Mouse (Mus musculus): ENCODE measurements around the gene Lilrb4a.
"Not testable (repeated sequence)": the region's sequence is repeated elsewhere in the genome, so short reads cannot be mapped to it uniquely, and the experiment has no call there.

Gene Lilrb4a

DNA sequence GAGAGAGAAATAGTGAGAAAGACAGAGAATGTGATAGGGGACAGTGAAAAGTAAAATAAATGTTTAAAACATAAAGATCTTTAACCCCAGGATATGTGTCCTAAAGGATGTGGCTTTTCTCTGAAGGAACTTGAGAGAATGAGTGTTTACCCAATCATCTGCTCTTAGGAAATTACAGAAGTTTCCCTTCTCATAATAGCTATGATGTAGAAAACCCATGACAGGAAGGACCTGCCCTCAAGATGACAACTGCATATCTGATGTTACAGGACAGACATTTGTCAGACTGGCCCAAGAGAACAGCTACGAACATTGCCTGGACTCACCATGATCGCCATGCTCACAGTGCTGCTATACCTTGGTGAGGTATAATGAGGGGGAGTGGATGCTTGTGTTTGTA lies at the start of gene Lilrb4a:
Lilrb4a (plus strand) TSS at position 266 of the 400 bp plus-strand sequence.
- not testable (repeated sequence) for DNase-seq

DNA sequence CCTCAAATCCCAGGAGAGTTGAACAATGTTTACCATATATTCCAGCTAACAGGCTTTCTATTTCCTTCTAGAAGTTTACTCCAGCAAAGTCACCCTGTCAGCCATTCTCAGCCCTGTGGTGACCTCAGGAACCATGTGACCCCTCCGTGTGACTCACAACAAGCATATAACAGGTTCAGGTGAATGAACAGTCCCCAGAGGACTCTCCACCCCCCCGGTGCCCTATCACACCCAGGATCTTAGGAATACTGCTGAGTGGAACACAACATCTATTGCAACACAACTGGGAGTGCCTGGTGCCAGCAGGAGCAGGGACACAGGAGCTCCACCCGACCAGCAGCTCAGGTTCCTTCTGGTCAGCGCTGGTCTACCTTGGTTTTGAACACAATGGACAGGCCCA lies 39.1 kb upstream of the Lilrb4a start:
- no peak for DNase-seq

DNA sequence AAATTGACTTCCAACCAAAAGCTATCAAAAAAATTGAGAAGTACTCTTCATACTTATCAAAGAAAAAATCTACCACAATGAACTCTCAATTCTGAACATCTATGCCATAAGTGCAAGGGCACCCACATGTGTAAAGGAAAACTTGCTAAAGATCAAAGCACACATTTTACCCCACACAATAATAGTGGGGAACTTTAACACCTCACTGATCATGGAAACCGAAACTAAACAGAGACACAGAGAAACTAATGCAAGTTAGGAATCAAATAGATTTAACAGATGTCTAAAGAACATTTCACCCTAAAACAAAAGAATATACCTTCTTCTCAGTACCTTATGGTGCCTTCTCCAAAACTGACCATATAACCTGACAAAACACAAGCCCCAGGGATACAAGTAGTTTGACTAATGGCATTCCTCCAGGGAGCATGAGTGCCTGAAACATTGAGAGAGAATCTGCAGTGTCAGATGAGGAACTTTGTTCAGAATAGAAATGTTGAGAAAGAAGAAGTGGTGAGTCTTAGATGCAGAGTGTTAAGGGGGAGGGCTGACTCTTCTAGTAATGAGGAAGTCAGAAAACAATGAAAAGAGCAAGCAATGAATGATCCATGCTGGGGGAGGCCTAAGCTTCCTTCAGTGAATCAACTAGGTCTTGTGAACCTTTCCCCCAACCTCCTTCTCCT lies 37.0 kb upstream of the Lilrb4a start:
- no peak for DNase-seq

DNA sequence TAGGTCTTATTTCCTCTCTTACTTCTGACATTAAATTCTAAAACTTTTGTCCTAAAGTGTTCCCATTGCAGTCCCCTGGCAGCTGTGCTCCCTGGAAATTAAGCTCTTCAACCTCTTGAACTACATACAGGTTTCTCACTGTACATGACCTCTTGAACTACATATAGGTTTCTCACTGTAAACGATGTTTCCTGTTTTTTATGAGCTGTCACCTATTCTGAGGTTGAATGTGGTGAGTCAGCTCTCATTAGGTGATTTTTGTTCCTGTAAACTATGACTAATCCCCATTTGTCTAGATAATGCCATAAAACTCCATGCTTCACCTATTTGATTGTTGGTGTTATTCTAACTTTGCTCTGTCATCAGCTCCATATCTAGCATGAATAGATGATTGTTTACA lies 36.4 kb upstream of the Lilrb4a start:
- DNase-seq: no peak

DNA sequence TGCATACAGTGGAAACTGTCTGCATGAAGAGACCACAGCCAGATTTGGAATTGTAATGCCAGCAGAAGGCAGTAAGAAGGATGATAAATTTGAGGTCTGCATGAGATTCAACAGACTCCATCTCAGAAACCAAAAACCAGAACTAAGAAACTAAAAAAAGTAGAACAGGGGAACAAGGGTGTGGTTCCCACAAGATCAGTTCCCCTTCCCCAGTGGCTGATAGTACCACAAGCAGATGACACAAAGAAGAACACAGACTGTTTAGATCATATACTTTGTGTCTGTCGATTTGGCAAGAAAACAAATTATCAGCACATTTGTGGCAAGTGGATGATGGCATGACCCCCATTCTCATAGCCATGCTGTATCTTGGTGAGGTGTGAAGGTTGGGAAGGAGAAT lies 35.0 kb upstream of the Lilrb4a start:
- DNase-seq: no peak

DNA sequence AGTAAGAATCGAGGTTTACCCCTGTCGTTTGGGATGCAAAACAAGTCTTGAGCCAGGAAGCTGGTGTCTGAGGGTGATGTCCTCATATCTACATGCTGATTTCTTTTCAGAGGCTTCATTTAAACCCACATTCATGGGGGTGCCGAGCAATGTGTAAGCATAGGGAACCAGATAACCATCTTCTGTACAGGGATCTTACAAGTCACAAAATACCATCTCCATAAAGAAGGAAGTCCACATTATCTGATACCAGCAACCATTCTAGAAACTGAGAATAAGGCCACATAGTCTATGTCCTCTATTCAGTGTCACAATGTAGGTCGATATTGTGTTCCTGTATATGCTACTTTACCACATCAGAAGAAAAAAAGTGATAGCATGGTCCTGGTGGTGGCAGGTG lies 34.4 kb upstream of the Lilrb4a start:
- DNase-seq: no peak

DNA sequence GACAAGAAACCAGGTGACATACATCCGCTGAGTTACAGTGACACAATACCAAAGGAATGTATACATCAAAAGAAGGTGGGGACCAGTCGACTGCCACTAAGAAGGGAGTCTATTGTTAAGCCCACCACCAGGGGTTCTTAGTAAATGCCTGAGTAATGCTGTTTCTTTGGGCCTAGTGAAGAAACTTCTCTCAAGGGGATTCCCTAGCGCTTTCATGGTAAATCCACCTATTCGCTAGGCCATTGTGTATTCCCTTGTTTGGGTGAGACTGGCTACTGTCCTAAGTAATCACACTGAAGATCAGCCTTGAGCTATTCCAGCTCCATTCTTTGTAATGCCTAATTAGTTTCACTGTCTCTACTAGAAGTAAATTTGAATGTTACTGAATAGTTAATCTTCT lies 27.0 kb upstream of the Lilrb4a start:
- DNase-seq: not testable (repeated sequence)

DNA sequence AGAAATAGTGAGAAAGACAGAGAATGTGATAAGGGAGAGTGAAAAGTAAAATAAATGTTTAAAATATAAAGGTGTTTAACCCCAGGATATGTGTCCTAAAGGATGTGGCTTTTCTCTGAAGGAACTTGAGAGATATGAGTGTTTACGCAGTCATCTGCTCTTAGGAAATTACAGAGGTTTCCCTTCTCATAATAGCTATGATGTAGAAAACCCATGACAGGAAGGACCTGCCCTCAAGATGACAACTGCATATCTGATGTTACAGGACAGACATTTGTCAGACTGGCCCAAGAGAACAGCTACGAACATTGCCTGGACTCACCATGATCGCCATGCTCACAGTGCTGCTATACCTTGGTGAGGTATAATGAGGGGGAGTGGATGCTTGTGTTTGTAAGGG lies 10.4 kb upstream of the Lilrb4a start, which contains the start of the genes Gm49339 and Lilr4b:
Gm49339 (plus strand) TSS at position 216 of the 400 bp plus-strand sequence.
Lilr4b (plus strand) TSS at position 236 of the 400 bp plus-strand sequence.
- DNase-seq: not testable (repeated sequence)

DNA sequence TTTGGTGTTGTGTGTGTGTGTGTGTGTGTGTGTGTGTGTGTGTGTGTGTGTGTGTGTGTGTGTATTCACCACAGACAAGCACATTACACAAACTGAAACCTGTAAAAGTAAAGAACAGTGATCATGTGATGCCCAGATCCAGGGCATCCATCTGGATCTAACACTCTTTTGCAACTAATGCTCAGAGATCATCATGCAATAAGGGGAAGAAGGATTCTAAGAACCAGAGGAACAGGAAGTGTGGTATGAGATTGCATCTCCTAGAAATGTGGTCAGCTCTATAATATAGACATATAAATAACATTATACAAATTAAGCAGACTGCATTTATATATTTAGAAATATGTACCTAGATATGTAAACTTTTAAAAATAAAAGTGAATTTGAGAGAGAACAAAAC lies 29.3 kb downstream of the Lilrb4a start:
- no peak for DNase-seq

DNA sequence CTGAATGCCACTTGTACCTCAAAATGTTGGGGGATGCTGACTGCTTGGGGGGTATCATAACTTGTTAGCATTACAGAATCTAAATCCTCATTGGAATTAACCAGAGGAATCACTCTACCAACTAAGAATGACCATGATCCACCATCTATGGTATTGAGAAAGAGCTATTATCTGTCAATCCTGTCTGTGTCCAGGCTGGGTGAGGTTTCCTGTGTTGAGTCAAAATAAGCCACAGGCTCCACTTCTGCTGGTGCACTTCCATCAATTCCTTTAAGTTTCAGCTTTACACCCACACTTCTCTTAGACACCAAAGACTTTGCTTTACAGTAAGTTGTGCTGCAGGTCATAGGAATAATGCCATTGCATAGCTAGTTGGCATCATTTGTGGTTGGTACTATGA lies 30.7 kb downstream of the Lilrb4a start:
- no peak for DNase-seq

DNA sequence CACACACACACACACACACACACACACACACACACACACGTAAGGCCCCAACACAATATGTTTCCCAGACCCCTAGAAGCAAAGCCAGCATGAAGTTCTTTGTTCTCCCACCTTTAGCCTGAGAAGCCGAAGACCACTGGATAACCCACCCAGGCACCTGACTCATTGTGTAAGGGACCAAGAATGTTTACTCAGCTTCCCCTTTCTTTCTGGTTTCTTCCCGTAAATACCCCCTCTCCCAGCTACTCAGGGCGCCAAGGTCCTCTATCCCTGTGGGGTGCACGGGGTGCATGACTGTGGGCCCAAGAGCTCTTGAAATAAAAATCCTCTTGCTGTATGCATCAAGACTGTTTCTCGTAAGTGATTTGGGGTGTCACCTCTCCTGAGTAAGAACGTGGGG lies 35.3 kb downstream of the Lilrb4a start:
- peak; percentile 6 for DNase-seq

DNA sequence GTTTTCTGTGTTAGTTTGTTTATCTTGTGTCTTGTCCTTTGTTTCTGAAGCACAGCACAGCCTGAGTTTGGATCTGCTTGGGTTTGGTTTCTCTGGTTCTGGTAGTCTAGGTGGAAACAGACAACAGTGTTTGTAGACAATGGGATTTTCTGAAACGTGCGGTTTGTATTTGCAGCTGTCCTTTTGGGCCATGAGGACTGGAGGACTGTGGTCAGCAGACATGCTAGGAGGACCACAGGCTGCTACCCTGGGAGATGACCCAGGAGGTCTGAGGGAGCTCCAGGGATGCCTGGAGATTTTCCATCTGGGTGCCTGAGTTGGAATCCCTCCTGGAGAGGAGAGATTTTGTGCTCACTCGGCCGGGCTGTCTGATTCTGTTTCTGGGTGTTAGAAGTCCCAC lies 35.9 kb downstream of the Lilrb4a start:
- no peak for DNase-seq

DNA sequence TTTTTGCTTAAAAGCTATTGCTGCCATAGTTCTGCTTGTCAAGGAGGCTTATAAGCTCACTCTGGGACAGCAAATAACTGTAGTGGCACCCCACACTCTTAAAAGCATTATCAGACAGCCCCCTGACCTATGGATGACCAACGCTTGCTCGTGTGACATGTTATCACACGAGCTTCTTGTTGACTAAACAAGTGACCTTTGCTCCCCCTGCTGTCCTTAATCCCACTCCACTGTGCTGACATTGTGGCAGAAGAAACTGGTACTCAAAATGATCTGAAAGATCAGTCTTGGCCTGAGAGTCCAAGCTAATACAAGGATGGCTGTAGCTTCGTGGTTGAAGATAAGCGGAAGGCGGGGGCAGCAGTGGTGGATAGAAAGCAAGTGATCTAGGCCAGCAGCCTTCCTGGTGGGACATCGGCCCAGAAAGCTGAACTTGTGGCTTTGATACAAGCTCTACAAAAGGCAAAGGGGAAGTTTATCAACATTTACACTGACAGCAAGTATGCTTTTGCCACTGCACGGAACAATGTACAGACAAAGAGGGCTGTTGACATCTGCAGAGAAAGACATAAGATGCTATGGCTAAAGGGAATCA lies 38.2 kb downstream of the Lilrb4a start:
- peak; percentile 19 for DNase-seq

DNA sequence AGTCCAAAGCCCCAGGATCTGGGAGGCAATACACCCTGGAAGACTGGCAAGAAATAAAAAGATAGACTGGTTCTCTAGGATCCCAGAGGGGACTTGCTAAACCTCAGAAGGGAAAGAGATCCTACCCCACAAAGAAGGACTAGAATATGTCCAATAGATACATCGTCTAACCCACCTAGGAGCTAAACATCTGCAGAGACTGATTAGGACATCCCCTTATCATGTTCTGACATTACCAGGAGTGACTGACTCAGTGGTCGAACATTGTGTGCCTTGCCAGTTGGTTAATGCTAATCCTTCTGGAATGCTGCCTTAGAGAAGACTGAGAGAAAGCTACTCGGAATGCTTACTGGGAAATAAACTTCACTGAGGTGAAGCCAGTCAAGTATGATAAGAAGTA lies 38.7 kb downstream of the Lilrb4a start:
- no peak for DNase-seq

DNA sequence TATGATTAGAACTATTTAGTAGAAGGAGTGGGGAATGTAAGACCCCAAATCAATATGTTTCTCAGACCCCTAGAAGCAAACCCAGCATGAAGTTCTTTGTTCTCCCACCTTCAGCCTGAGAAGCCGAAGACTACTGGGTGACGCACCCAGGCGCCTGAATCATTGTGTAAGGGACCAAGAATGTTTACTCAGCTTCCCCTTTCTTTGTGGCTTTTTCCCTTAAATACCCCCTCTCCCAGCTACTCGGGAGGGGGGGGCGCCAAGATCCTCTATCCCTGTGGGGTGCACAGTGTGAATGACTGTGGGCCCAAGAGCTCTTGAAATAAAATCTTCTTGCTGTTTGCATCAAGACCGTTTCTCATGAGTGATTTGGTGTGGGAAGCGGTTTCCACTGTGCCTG lies 40.1 kb downstream of the Lilrb4a start:
- no peak for DNase-seq

Measured in liver (tissue).